Mouse (Mus musculus): Measurements from ENCODE around the gene Arhgdib. TPM values are rescaled to one million over a fixed set of nuclear protein-coding genes. Genes with fewer than 3 reads are reported as not detected.

Gene Arhgdib
- polyA plus RNA-seq, 1 experiment from 2014 or later: 152 TPM

- Histone ChIP-seq H3K27me3 (ENCODE audit: control insufficient read depth, insufficient read depth, low read length) (no peaks in the 10 kb centered on the region), H3K4me2 (ENCODE audit: low read depth, low read length) (no peak overlapping the region), H3K27ac (ENCODE audit: low read length) (no peak overlapping the region), H3K9ac (ENCODE audit: low read length) (no peak overlapping the region), H3K4me3 (ENCODE audit: low read length) (no peak overlapping the region), H3K36me3 (ENCODE audit: control insufficient read depth, insufficient read depth) (no peaks in the 10 kb centered on the region), H3K4me1 (ENCODE audit: control insufficient read depth, insufficient read depth, low read length) (peaks cover 12% of the 10 kb centered on the region), H3K9me3 (replicated peaks; ENCODE audit: control insufficient read depth, low read length) (no peaks in the 10 kb centered on the region)
- WGBS: 69% methylated on average over 19 of the region's 19 CpGs
- no peak for ATAC-seq (replicated peaks; ENCODE audit: extremely low read depth, insufficient read depth, low FRiP score)
These were observed 35.3 kb downstream of the Arhgdib start for GRCm38 (mm10) chr6:136906283-136906936.

GRCm38 (mm10) chr6:136903885-136904470, 37.7 kb downstream of the Arhgdib start:
- H3K36me3 ChIP-seq (ENCODE audit: control insufficient read depth, insufficient read depth): no peaks in the 10 kb centered on the region
- H3K27ac ChIP-seq (ENCODE audit: low read length): no peak overlapping the region

GRCm38 (mm10) chr6:136902527-136902926, 39.2 kb downstream of the Arhgdib start:
- ATAC-seq (replicated peaks; ENCODE audit: extremely low read depth, insufficient read depth, low FRiP score): no peak
- Histone ChIP-seq H3K27me3 (ENCODE audit: control insufficient read depth, insufficient read depth, low read length) (no peaks in the 10 kb centered on the region), H3K27ac (ENCODE audit: low read length) (no peak overlapping the region), H3K4me3 (ENCODE audit: low read length) (no peak overlapping the region), H3K9me3 (replicated peaks; ENCODE audit: control insufficient read depth, low read length) (peaks cover 2% of the 10 kb centered on the region; the same call in 1 of the 2 replicates), H3K4me1 (ENCODE audit: control insufficient read depth, insufficient read depth, low read length) (peaks cover 17% of the 10 kb centered on the region), H3K4me2 (ENCODE audit: low read depth, low read length) (no peak overlapping the region), H3K36me3 (ENCODE audit: control insufficient read depth, insufficient read depth) (no peaks in the 10 kb centered on the region), H3K9ac (ENCODE audit: low read length) (no peak overlapping the region)
- 79% methylated on average over 9 of the region's 9 CpGs for WGBS

More at GRCm38 (mm10) chr6:136903885-136904470, 37.7 kb downstream of the Arhgdib start:
- no peak for ATAC-seq (replicated peaks; ENCODE audit: extremely low read depth, insufficient read depth, low FRiP score)
- Histone ChIP-seq H3K4me1 (ENCODE audit: control insufficient read depth, insufficient read depth, low read length) (peaks cover 7% of the 10 kb centered on the region; the same call in 1 of the 2 replicates), H3K9me3 (replicated peaks; ENCODE audit: control insufficient read depth, low read length) (peaks cover 2% of the 10 kb centered on the region; the same call in 1 of the 2 replicates), H3K9ac (ENCODE audit: low read length) (no peak overlapping the region), H3K4me3 (ENCODE audit: low read length) (no peak overlapping the region), H3K27me3 (ENCODE audit: control insufficient read depth, insufficient read depth, low read length) (no peaks in the 10 kb centered on the region), H3K4me2 (ENCODE audit: low read depth, low read length) (no peak overlapping the region)
- WGBS: 62% methylated on average over 8 of the region's 8 CpGs

GRCm38 (mm10) chr6:136901010-136901409, 40.7 kb downstream of the Arhgdib start:
- H3K4me2 ChIP-seq (ENCODE audit: low read depth, low read length): no peak overlapping the region
- no peak overlapping the region for H3K9ac ChIP-seq (ENCODE audit: low read length)
- no peak overlapping the region for H3K4me3 ChIP-seq (ENCODE audit: low read length)
- no peaks in the 10 kb centered on the region for H3K36me3 ChIP-seq (ENCODE audit: control insufficient read depth, insufficient read depth)
- peaks cover 17% of the 10 kb centered on the region for H3K4me1 ChIP-seq (ENCODE audit: control insufficient read depth, insufficient read depth, low read length)
- H3K27me3 ChIP-seq (ENCODE audit: control insufficient read depth, insufficient read depth, low read length): no peaks in the 10 kb centered on the region
- H3K27ac ChIP-seq (ENCODE audit: low read length): no peak overlapping the region
- peaks cover 2% of the 10 kb centered on the region; the same call in 1 of the 2 replicates for H3K9me3 ChIP-seq (replicated peaks; ENCODE audit: control insufficient read depth, low read length)
- 58% methylated on average over 2 of the region's 2 CpGs for WGBS
- ATAC-seq (replicated peaks; ENCODE audit: extremely low read depth, insufficient read depth, low FRiP score): no peak

DNA sequence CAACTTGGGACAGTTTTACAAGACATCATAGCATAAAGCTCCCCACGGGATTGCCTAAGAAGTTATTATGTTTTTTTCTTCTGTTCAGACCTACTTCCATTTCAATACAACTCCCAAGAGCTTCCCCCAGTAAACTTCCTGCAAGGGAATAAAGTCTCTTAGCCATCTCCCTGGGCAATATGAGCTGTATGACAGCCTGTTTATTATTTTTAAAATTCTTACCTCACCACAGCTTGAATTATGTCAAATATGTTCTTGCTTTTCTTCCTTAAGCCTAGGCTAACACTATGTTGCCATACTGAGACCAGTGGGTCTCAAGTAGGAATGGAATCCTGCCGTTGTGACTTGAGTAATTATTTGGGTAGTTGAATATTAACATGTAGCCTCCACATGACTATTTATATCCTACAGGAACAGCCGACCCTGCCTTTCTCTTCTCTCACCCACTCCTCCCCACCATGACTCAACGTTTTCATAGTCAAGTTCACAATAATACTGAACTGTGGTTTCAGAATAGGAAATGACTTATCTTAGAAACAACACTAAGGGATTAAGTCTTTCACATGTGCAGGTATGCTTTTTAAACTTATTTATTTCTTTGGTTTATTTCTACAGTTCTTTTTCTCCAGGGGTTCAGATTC, 41.2 kb downstream of the Arhgdib start:
- Histone ChIP-seq H3K27ac (ENCODE audit: low read length) (no peak overlapping the region; the same call in 1 of the 2 replicates), H3K9me3 (replicated peaks; ENCODE audit: control insufficient read depth, low read length) (peaks cover 2% of the 10 kb centered on the region; the same call in 1 of the 2 replicates), H3K4me1 (ENCODE audit: control insufficient read depth, insufficient read depth, low read length) (peaks cover 17% of the 10 kb centered on the region), H3K9ac (ENCODE audit: low read length) (no peak overlapping the region), H3K27me3 (ENCODE audit: control insufficient read depth, insufficient read depth, low read length) (no peaks in the 10 kb centered on the region), H3K4me2 (ENCODE audit: low read depth, low read length) (no peak overlapping the region), H3K4me3 (ENCODE audit: low read length) (no peak overlapping the region), H3K36me3 (ENCODE audit: control insufficient read depth, insufficient read depth) (no peaks in the 10 kb centered on the region)
- no peak for ATAC-seq (replicated peaks; ENCODE audit: extremely low read depth, insufficient read depth, low FRiP score)
- 41% methylated on average over 4 of the region's 4 CpGs for WGBS

DNA sequence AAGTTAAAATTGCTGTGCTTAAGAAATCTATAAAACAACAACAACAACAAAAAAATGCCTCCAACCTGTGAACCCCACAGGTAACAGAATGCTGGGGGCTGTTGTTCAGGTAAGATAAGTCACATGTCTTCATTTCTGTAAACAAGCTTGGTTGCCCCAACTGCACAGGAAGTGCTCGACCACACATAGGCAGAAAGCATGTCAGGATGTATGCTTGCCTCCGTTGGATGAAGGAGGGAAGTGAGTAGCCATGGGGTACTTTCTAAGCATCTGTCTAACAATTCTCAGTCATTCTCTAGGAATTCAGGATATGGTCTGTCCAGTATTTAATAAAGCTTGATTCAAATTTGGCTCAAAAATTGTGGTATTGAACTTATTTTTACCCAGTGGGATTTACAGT, 42.7 kb downstream of the Arhgdib start:
- Histone ChIP-seq H3K36me3 (ENCODE audit: control insufficient read depth, insufficient read depth) (no peaks in the 10 kb centered on the region), H3K27me3 (ENCODE audit: control insufficient read depth, insufficient read depth, low read length) (no peaks in the 10 kb centered on the region), H3K4me3 (ENCODE audit: low read length) (no peak overlapping the region), H3K27ac (ENCODE audit: low read length) (peak overlapping the region; percentile 52), H3K9me3 (replicated peaks; ENCODE audit: control insufficient read depth, low read length) (peaks cover 2% of the 10 kb centered on the region; the same call in 1 of the 2 replicates), H3K4me1 (ENCODE audit: control insufficient read depth, insufficient read depth, low read length) (peaks cover 14% of the 10 kb centered on the region), H3K9ac (ENCODE audit: low read length) (no peak overlapping the region), H3K4me2 (ENCODE audit: low read depth, low read length) (no peak overlapping the region)
- 54% methylated on average over 2 of the region's 2 CpGs for WGBS
- ATAC-seq (replicated peaks; ENCODE audit: extremely low read depth, insufficient read depth, low FRiP score): no peak

DNA sequence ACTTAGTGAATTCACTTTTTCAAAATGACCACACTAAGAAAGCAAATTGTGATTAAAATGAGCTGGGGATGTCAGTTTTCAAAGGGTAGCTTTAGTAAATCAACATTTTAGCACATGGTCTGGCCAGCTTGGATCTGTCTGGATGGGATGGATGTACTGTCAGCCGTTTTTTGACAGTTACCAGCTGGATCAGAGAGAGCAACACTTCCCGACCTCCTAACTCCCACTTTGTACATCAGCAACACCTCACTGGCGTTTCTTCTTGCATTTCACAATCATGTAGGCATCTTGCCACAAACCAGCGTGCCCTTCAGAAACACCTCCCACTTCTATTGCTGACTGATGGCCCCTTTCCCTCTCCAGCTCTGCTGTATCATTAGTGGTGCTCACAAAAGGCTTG, 43.5 kb downstream of the Arhgdib start:
- peaks cover 2% of the 10 kb centered on the region; the same call in 1 of the 2 replicates for H3K9me3 ChIP-seq (replicated peaks; ENCODE audit: control insufficient read depth, low read length)
- H3K4me2 ChIP-seq (ENCODE audit: low read depth, low read length): no peak overlapping the region
- no peaks in the 10 kb centered on the region for H3K36me3 ChIP-seq (ENCODE audit: control insufficient read depth, insufficient read depth)
- H3K9ac ChIP-seq (ENCODE audit: low read length): no peak overlapping the region
- peak overlapping the region; percentile 81 for H3K27ac ChIP-seq (ENCODE audit: low read length)
- peaks cover 14% of the 10 kb centered on the region for H3K4me1 ChIP-seq (ENCODE audit: control insufficient read depth, insufficient read depth, low read length)
- ATAC-seq (replicated peaks; ENCODE audit: extremely low read depth, insufficient read depth, low FRiP score): peak; percentile 60
- WGBS: 10% methylated on average over 4 of the region's 4 CpGs
- H3K27me3 ChIP-seq (ENCODE audit: control insufficient read depth, insufficient read depth, low read length): no peaks in the 10 kb centered on the region
- H3K4me3 ChIP-seq (ENCODE audit: low read length): no peak overlapping the region

- 44% methylated on average over 4 of the region's 4 CpGs for WGBS
- Histone ChIP-seq H3K4me1 (ENCODE audit: control insufficient read depth, insufficient read depth, low read length) (peaks cover 14% of the 10 kb centered on the region), H3K9ac (ENCODE audit: low read length) (no peak overlapping the region), H3K36me3 (ENCODE audit: control insufficient read depth, insufficient read depth) (no peaks in the 10 kb centered on the region), H3K4me3 (ENCODE audit: low read length) (no peak overlapping the region), H3K27ac (ENCODE audit: low read length) (peak overlapping the region; percentile 81), H3K27me3 (ENCODE audit: control insufficient read depth, insufficient read depth, low read length) (no peaks in the 10 kb centered on the region), H3K4me2 (ENCODE audit: low read depth, low read length) (no peak overlapping the region), H3K9me3 (replicated peaks; ENCODE audit: control insufficient read depth, low read length) (peaks cover 2% of the 10 kb centered on the region; the same call in 1 of the 2 replicates)
- ATAC-seq (replicated peaks; ENCODE audit: extremely low read depth, insufficient read depth, low FRiP score): no peak
These were observed 43.9 kb downstream of the Arhgdib start for GRCm38 (mm10) chr6:136897789-136898188.

All from heart, embryonic 16.5 days (tissue).